9 mouse cellular contexts compared by ENCODE assay signal in the genomic region with DNA sequence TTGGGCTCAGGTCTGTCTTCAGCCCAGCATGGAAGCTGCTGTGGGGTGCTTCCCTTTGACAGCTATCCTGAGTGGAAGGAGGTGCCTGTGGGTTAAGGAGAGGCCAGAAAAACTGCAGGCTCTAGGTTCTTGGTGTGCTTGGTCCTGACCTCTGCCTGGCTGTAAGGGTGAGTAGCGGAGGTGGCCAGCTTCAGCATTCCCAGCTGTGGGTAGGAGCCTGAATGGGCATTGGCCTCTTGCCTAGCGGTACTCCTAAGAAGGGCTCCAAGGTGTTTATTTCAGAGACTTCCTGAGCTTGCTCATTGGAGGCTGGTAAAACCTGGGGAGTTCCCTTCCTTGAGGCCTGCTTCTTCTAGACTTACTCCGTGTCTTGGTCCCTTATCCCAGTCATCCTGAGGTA. TPM values are rescaled to one million over a fixed set of nuclear protein-coding genes. Genes with fewer than 3 reads are reported as not detected.
DNase-seq lines count a peak whose midpoint lies in the region; ATAC-seq lines count a peak whose summit lies in the region.
"Had no signal": no experiment of that assay in that cellular context is flagged by ENCODE, and none has a peak within 500 bp of the region (broad histone marks: within the 10 kb centered on the region; RNA-seq: fewer than 3 reads in every experiment).

No protein-coding gene starts in this region.

- no peak overlapping the region for H3K9ac ChIP-seq in forebrain, embryonic 13.5 days
- H3K9ac ChIP-seq: stomach, embryonic 15.5 days had no signal

- H3K27ac ChIP-seq in forebrain, embryonic 10.5 days = peak overlapping the region; percentile 66
- no peak overlapping the region for H3K27ac ChIP-seq in forebrain, embryonic 13.5 days
- H3K27ac ChIP-seq in embryonic facial prominence, embryonic 10.5 days (replicated peaks) = peak overlapping the region; percentile 35
- H3K27ac ChIP-seq: stomach, embryonic 15.5 days had no signal

- H3K4me1 ChIP-seq in forebrain, embryonic 10.5 days = peaks cover 23% of the 10 kb centered on the region
- peaks cover 20% of the 10 kb centered on the region for H3K4me1 ChIP-seq in forebrain, embryonic 13.5 days
- peaks cover 19% of the 10 kb centered on the region for H3K4me1 ChIP-seq in embryonic facial prominence, embryonic 10.5 days
- H3K4me1 ChIP-seq: stomach, embryonic 15.5 days had no signal

- DNase-seq in forebrain, embryonic 10.5 days (ENCODE audit: extremely low spot score, low spot score) = no peak
- DNase-seq in kidney, postnatal 10 days = peak; percentile 28
- DNase-seq in kidney, postnatal 14 days = no peak
- DNase-seq in embryonic facial prominence, embryonic 10.5 days (ENCODE audit: low spot score) = no peak
- peak; percentile 47 for DNase-seq in lung, postnatal 10 days
- DNase-seq in testis, postnatal 10 days (ENCODE audit: low spot score) = no peak
- no peak for DNase-seq in right cerebral cortex, postnatal 25 days

- 66% methylated on average over 3 of the region's 3 CpGs for WGBS in forebrain, embryonic 10.5 days
- 67% methylated on average over 3 of the region's 3 CpGs for WGBS in forebrain, embryonic 13.5 days
- 75% methylated on average over 3 of the region's 3 CpGs for WGBS in embryonic facial prominence, embryonic 10.5 days

- H3K36me3 ChIP-seq in forebrain, embryonic 10.5 days (replicated peaks) = peaks cover 39% of the 10 kb centered on the region
- peaks cover 30% of the 10 kb centered on the region for H3K36me3 ChIP-seq in forebrain, embryonic 13.5 days (ENCODE audit: poor library complexity, severe bottlenecking)
- H3K36me3 ChIP-seq in embryonic facial prominence, embryonic 10.5 days (replicated peaks) = peaks cover 33% of the 10 kb centered on the region

- no peak overlapping the region for H3K4me3 ChIP-seq in forebrain, embryonic 10.5 days
- no peak overlapping the region for H3K4me3 ChIP-seq in forebrain, embryonic 13.5 days
- H3K4me3 ChIP-seq in embryonic facial prominence, embryonic 10.5 days = no peak overlapping the region
- H3K4me3 ChIP-seq: stomach, embryonic 15.5 days had no signal

- H3K9me3 ChIP-seq in forebrain, embryonic 10.5 days = no peaks in the 10 kb centered on the region; the same call in 1 of the 2 replicates
- 0 out of 2 replicates have a peak, but pooled peaks cover 6% of the 10 kb centered on the region for H3K9me3 ChIP-seq in forebrain, embryonic 13.5 days (replicated peaks)
- H3K9me3 ChIP-seq in embryonic facial prominence, embryonic 10.5 days = no peaks in the 10 kb centered on the region
- H3K9me3 ChIP-seq: stomach, embryonic 15.5 days had no signal

- no peak overlapping the region for H3K4me2 ChIP-seq in forebrain, embryonic 13.5 days
- H3K4me2 ChIP-seq: stomach, embryonic 15.5 days had no signal

- ATAC-seq in forebrain, embryonic 13.5 days = no peak

- H3K27me3 ChIP-seq in forebrain, embryonic 10.5 days (ENCODE audit: poor library complexity, severe bottlenecking) = no peaks in the 10 kb centered on the region
- H3K27me3 ChIP-seq in forebrain, embryonic 13.5 days = no peaks in the 10 kb centered on the region
- H3K27me3 ChIP-seq in embryonic facial prominence, embryonic 10.5 days (replicated peaks; ENCODE audit: low read depth, poor library complexity, severe bottlenecking) = no peaks in the 10 kb centered on the region
- H3K27me3 ChIP-seq: stomach, embryonic 15.5 days had no signal

RNA-seq across cellular contexts. Expression of a gene that starts 28.3 kb away (rescaled TPM):
- polyA plus RNA-seq in forebrain, embryonic 10.5 days (2016; fragmentation: Nextera tagmentation; extraction: Ambion mirVana) = 20.4 and 21.6 TPM in 2 replicates
- 19.2 and 21.7 TPM in 2 replicates for polyA plus RNA-seq in forebrain, embryonic 13.5 days (2015; fragmentation: Nextera tagmentation; extraction: Ambion mirVana)
- 20.0 and 23.2 TPM in 2 replicates for polyA plus RNA-seq in embryonic facial prominence, embryonic 10.5 days (2016; fragmentation: Nextera tagmentation; extraction: Ambion mirVana)

RNA-seq across cellular contexts. Expression of a gene that starts 38.2 kb away (rescaled TPM):
- polyA plus RNA-seq in forebrain, embryonic 10.5 days (2016; fragmentation: Nextera tagmentation; extraction: Ambion mirVana) = 470 and 483 TPM in 2 replicates
- 322 and 326 TPM in 2 replicates for polyA plus RNA-seq in forebrain, embryonic 13.5 days (2015; fragmentation: Nextera tagmentation; extraction: Ambion mirVana)
- polyA plus RNA-seq in embryonic facial prominence, embryonic 10.5 days (2016; fragmentation: Nextera tagmentation; extraction: Ambion mirVana) = 382 and 392 TPM in 2 replicates

RNA-seq across cellular contexts. Expression of a gene that starts 43.7 kb away (rescaled TPM):
- polyA plus RNA-seq in forebrain, embryonic 10.5 days (2016; fragmentation: Nextera tagmentation; extraction: Ambion mirVana) = 35.2 and 36.1 TPM in 2 replicates
- polyA plus RNA-seq in forebrain, embryonic 13.5 days (2015; fragmentation: Nextera tagmentation; extraction: Ambion mirVana) = 48.4 and 48.9 TPM in 2 replicates
- 38.6 and 43.8 TPM in 2 replicates for polyA plus RNA-seq in embryonic facial prominence, embryonic 10.5 days (2016; fragmentation: Nextera tagmentation; extraction: Ambion mirVana)

Comparison
In these comparisons a context has a peak if more than half of its experiments do, and no peak if none do; other contexts are left out.
1. DNase-seq: peak in kidney, postnatal 10 days (single experiment) and lung, postnatal 10 days (single experiment); none in forebrain, embryonic 10.5 days (single experiment), kidney, postnatal 14 days (single experiment), embryonic facial prominence, embryonic 10.5 days (single experiment), testis, postnatal 10 days (single experiment) and right cerebral cortex, postnatal 25 days (single experiment).